Mouse (Mus musculus): ENCODE measurements at regions not wholly inside any gene's neighbourhood (a gene's known extent, or its start where the extent isn't known, plus 50 kb on each side); places are given as distances from the start of the nearest gene placed in this dataset.

- no peak for DNase-seq
Observed at GRCm38 (mm10) chr8:34449391-34450044, 338.0 kb upstream of the Gm10131 start.

GRCm38 (mm10) chr8:34447880-34448830 is 336.6 kb upstream of the Gm10131 start:
- no peak for DNase-seq

GRCm38 (mm10) chr8:34442688-34443087 is 331.2 kb upstream of the Gm10131 start:
- peak in 1 of 2 experiments; percentile 10 for DNase-seq

GRCm38 (mm10) chr8:34441756-34442155 is 330.2 kb upstream of the Gm10131 start:
- no peak for DNase-seq

- no peak for DNase-seq
Observed at GRCm38 (mm10) chr8:34440771-34441170, 329.2 kb upstream of the Gm10131 start.

GRCm38 (mm10) chr8:34438771-34439170 is 327.2 kb upstream of the Gm10131 start:
- no peak for DNase-seq

GRCm38 (mm10) chr8:34431985-34432384 is 320.4 kb upstream of the Gm10131 start:
- no peak for DNase-seq

GRCm38 (mm10) chr8:34429231-34429630 is 317.7 kb upstream of the Gm10131 start:
- DNase-seq, result no peak

- DNase-seq, result no peak
Observed at GRCm38 (mm10) chr8:34401571-34401970, 290.0 kb upstream of the Gm10131 start.

GRCm38 (mm10) chr8:34398914-34399813 is 287.6 kb upstream of the Gm10131 start:
- peak; percentile 32 to 39 for DNase-seq

GRCm38 (mm10) chr8:34397583-34398411 is 286.3 kb upstream of the Gm10131 start:
- DNase-seq, result no peak

- DNase-seq, result no peak
Observed at GRCm38 (mm10) chr8:34397225-34397582, 285.7 kb upstream of the Gm10131 start.

GRCm38 (mm10) chr8:34392981-34393828 is 281.7 kb upstream of the Gm10131 start:
- peak; percentile 76 to 86 for DNase-seq

- peak; percentile 57 to 64 for DNase-seq
Observed at GRCm38 (mm10) chr8:34392208-34392980, 280.9 kb upstream of the Gm10131 start.

- peak; percentile 35 to 53 for DNase-seq
Observed at GRCm38 (mm10) chr8:34385806-34386439, 274.4 kb upstream of the Gm10131 start.

GRCm38 (mm10) chr8:34380615-34381014 is 269.1 kb upstream of the Gm10131 start:
- DNase-seq, result peak in 1 of 2 experiments; percentile 23

- DNase-seq, result peak in 1 of 2 experiments; percentile 38
Observed at GRCm38 (mm10) chr8:34377154-34377553, 265.6 kb upstream of the Gm10131 start.

- no peak for DNase-seq
Observed at GRCm38 (mm10) chr8:34374242-34374641, 262.7 kb upstream of the Gm10131 start.

- peak; percentile 39 to 53 for DNase-seq
Observed at GRCm38 (mm10) chr8:34372666-34372980, 261.1 kb upstream of the Gm10131 start.

All from cerebellum, postnatal 10 days (tissue).